Mouse (Mus musculus) liver, adult 2 months (tissue): Measurements from ENCODE around the gene Ppat. TPM values are rescaled to one million over a fixed set of nuclear protein-coding genes. Genes with fewer than 3 reads are reported as not detected.
A peak's percentile ranks its signal among the peaks of the same experiment; 100 is the strongest.

Experiments used
- DNase-seq: peaks from one replicate; pipeline ENCODE4 v3.0.0-alpha.2; 2011; ENCODE audit warnings: low read depth, low spot score; ENCODE audit errors: extremely low read depth
- H3K27ac ChIP-seq: fragments of 200-500 bp; replicated peaks from 2 replicates; pipeline ENCODE4 v1.5.1; 2012; ENCODE audit warnings: low read depth, mild to moderate bottlenecking, control low read depth, inconsistent platforms, low read length; ENCODE audit not compliant: insufficient read depth
- H3K27me3 ChIP-seq: fragments of 200-500 bp; 2 replicates; pipeline ENCODE4 v1.6.1; 2012; ENCODE audit warnings: mild to moderate bottlenecking, moderate library complexity, low read length, inconsistent platforms; ENCODE audit not compliant: control insufficient read depth, insufficient read depth
- H3K36me3 ChIP-seq: fragments of 200-500 bp; 2 replicates; pipeline ENCODE4 v1.6.1; 2012; ENCODE audit warnings: low read length, inconsistent platforms; ENCODE audit not compliant: control insufficient read depth, insufficient read depth
- H3K4me1 ChIP-seq: fragments of 200-500 bp; 2 replicates; pipeline ENCODE4 v1.6.1; 2011; ENCODE audit warnings: low read length; ENCODE audit not compliant: control insufficient read depth, insufficient read depth
- H3K4me3 ChIP-seq: fragments of 200-500 bp; 2 replicates; pipeline ENCODE4 v1.5.1; 2011; ENCODE audit warnings: low read depth, mild to moderate bottlenecking, control low read depth, low read length, moderate library complexity; ENCODE audit not compliant: insufficient read depth
- H3K79me2 ChIP-seq: fragments of 200-500 bp; 2 replicates; pipeline ENCODE4 v1.6.1; 2012; ENCODE audit warnings: inconsistent platforms, mild to moderate bottlenecking, low read length, moderate library complexity; ENCODE audit not compliant: control insufficient read depth, insufficient read depth
- H3K9ac ChIP-seq: fragments of 200-500 bp; 2 replicates; pipeline ENCODE4 v1.6.1; 2012; ENCODE audit warnings: low read depth, mild to moderate bottlenecking, control low read depth, inconsistent platforms, low read length
- CTCF ChIP-seq: fragments of 200-500 bp; IDR thresholded peaks from 2 replicates; pipeline ENCODE4 v1.5.1; 2011; ENCODE audit warnings: low read depth, low read length, control low read depth
- POLR2A ChIP-seq: fragments of 200-500 bp; IDR thresholded peaks from 2 replicates; pipeline ENCODE4 v1.6.1; 2011; ENCODE audit warnings: low read length, control low read depth; ENCODE audit not compliant: insufficient read depth; ENCODE audit errors: extremely low read depth
- WGBS: fragments of 180-500 bp; shearing (Covaris S2); methylation state at CpG from one replicate; pipeline ENCODE4 v1.1.7; 2018; 5-methylcytosine and 5-hydroxymethylcytosine counted together
- polyA plus RNA-seq: library from polyadenylated mRNA; depleted of rRNA; stranded (reverse); fragments of >200 nt; gene quantifications from 2 replicates; pipeline ENCODE4 v1.2.3, GENCODE M21; 2012
- total RNA-seq: library from RNA; depleted of rRNA; stranded (reverse); fragments of >200 nt; gene quantifications from 2 replicates; pipeline ENCODE4 v1.2.3, GENCODE M21; 2014

Gene Ppat
- total and polyA plus RNA-seq, 2 experiments: 5.3 to 30.3 TPM

- peak overlapping the region; percentile 90 for H3K27ac ChIP-seq
- peak; percentile 98 for DNase-seq
- H3K27me3 ChIP-seq: no peaks in the 10 kb centered on the region
- H3K4me1 ChIP-seq: peaks cover 25% of the 10 kb centered on the region
- H3K9ac ChIP-seq: peak overlapping the region; percentile 77
- TF ChIP-seq POLR2A: no peak
- TF ChIP-seq CTCF: no peak
- 14% methylated on average over 3 of the region's 3 CpGs for WGBS
- peaks cover 27% of the 10 kb centered on the region for H3K36me3 ChIP-seq
- peak overlapping the region; percentile 38; the same call in 1 of the 2 replicates for H3K4me3 ChIP-seq
- peaks cover 12% of the 10 kb centered on the region; the same call in 1 of the 2 replicates for H3K79me2 ChIP-seq
Measured at GRCm38 (mm10) chr5:76953794-76954193, 2.4 kb upstream of the Ppat start.

GRCm38 (mm10) chr5:76952112-76953040 is 998 bp upstream of the Ppat start:
- Histone ChIP-seq H3K4me1 (peaks cover 30% of the 10 kb centered on the region), H3K27ac (peak overlapping the region; percentile 95), H3K27me3 (no peaks in the 10 kb centered on the region), H3K4me3 (peak overlapping the region; percentile 92), H3K9ac (peak overlapping the region; percentile 96), H3K36me3 (peaks cover 13% of the 10 kb centered on the region), H3K79me2 (peaks cover 12% of the 10 kb centered on the region; the same call in 1 of the 2 replicates)
- TF ChIP-seq CTCF: no peak
- TF ChIP-seq POLR2A: no peak
- WGBS: 5% methylated on average over 7 of the region's 7 CpGs
- peak; percentile 63 for DNase-seq

DNA sequence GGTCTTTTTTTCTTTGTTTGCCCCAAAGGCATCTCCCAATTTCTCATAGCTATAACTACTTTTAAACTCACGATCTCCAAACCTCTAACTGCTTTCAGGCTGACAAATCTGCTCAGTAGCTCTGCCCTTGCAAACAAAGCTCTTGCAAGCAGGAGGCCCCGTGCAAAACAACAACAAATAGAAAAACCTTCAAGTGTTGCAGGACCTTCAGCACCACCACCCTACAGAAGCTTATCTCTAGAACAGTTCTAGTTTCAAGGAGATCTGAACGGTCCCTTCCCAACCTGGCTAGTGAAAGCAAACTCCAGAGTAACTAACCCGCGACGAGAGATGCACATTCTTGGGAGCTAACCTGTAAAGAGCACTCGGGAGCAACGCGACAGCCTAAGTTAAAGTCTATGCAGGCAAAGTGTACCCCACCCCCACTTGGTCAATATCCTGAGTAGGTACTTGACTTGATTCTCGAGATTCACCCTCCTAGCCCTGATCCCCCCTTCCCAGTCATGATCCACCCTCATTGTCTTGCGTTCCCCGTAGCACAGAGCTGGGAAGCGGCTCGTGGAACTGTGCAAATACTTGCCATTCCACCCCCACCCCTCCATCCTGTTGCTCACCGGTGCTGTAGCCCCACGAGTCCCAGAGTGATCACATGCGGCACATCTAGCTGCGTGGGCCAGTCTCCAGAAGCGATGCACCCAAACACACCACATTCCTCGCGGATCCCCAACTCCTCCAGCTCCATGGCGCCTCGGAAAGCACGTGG is 854 bp downstream of the Ppat start:
- Histone ChIP-seq H3K27ac (peak overlapping the region; percentile 77), H3K36me3 (peaks cover 3% of the 10 kb centered on the region; the same call in 1 of the 2 replicates), H3K4me1 (peaks cover 33% of the 10 kb centered on the region), H3K79me2 (peaks cover 23% of the 10 kb centered on the region; the same call in 1 of the 2 replicates), H3K27me3 (no peaks in the 10 kb centered on the region), H3K9ac (peak overlapping the region; percentile 75), H3K4me3 (peak overlapping the region; percentile 77)
- WGBS: under 1% methylated on average over 24 of the region's 24 CpGs
- TF ChIP-seq POLR2A (no peak), CTCF (no peak)
- peak; percentile 56 for DNase-seq

DNA sequence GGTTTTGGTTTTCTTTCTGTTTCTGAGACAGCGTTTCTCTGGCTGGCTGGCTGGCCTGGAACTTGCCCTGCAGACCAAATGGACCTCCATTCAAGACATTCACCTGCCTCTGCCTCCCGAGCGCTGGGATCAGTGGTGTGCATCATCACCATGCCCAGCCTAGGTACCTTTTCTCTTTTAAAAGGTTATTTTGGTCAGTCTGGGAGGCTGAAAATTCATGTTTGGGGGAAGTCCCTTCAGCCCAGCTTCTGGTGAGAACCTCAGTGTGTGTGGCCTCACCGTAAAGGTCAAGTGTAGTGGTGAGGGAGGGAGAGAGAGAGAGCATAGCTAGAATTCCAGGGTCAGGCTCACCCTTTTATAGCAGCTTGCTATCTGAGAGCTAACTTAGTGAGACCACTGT is 3.6 kb downstream of the Ppat start:
- Histone ChIP-seq H3K79me2 (peaks cover 28% of the 10 kb centered on the region; the same call in 1 of the 2 replicates), H3K9ac (no peak overlapping the region), H3K4me1 (peaks cover 22% of the 10 kb centered on the region), H3K36me3 (peaks cover 2% of the 10 kb centered on the region; the same call in 1 of the 2 replicates), H3K4me3 (no peak overlapping the region), H3K27me3 (no peaks in the 10 kb centered on the region), H3K27ac (no peak overlapping the region)
- DNase-seq: no peak
- TF ChIP-seq CTCF (no peak), POLR2A (no peak)
- WGBS: 76% methylated on average over 4 of the region's 4 CpGs

DNA sequence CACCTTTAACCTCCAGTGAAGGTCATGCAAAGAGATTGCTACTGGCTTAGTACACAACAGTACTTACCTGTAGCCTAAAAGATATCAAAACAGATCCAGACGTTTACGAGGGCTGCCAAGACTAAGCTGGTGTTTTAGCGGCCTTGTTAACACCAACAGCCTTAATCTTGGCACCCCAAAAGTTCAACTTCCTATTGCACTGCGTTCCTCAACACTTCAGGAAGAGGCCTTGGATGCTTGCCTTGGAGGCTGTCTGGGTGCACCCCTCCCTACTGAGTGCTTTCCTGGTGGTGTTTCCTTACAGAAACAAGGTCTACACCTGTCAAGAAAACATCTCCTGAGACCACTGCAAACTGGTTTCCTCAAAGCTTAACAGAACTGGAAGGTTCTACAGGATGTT is 4.2 kb downstream of the Ppat start:
- peak overlapping the region; percentile 15; the same call in 1 of the 2 replicates for H3K27ac ChIP-seq
- no peak for TF ChIP-seq CTCF
- no peak for TF ChIP-seq POLR2A
- peaks cover 28% of the 10 kb centered on the region; the same call in 1 of the 2 replicates for H3K79me2 ChIP-seq
- H3K9ac ChIP-seq: no peak overlapping the region
- H3K36me3 ChIP-seq: peaks cover 2% of the 10 kb centered on the region; the same call in 1 of the 2 replicates
- no peak overlapping the region for H3K4me3 ChIP-seq
- H3K27me3 ChIP-seq: no peaks in the 10 kb centered on the region
- peak; percentile 50 for DNase-seq
- WGBS: 9% methylated on average over 4 of the region's 4 CpGs
- peaks cover 24% of the 10 kb centered on the region for H3K4me1 ChIP-seq
